Mouse (Mus musculus) natural killer cell, adult 2 months (primary cell): ENCODE data around the gene Snd1.

Experiments used
- DNase-seq, 2 experiments: peaks; one replicate each; pipeline ENCODE4 v3.0.0; 2022; ENCODE audit warnings: low spot score in 2 of 2

The Snd1 gene

GRCm38 (mm10) chr6:28546943-28547342 lies 72.0 kb downstream of the Snd1 start:
- no peak for DNase-seq

DNA sequence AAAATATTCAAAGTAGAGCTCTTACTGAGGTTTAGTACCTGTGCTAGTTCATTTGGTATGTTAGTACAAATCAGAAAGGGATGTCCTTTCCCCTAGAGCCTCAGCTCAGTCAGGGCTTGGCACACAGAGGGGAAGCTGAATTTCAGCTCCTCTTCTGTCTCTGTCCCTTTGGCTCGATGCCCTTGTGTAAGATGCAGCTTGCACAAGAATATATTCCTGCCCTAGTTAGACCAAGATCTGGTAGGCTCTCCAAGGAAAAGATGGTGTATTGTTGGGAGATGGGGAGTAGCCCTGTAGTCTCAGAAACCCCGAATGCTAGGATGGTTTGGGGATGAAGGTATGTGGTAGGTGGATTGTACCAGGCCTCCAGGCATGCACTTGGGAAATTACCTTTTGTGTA lies 74.4 kb downstream of the Snd1 start:
- no peak for DNase-seq

- DNase-seq, result no peak
Measured at GRCm38 (mm10) chr6:28550255-28551004, 75.5 kb downstream of the Snd1 start.

- no peak for DNase-seq
Measured at GRCm38 (mm10) chr6:28554470-28554869, 79.5 kb downstream of the Snd1 start.

GRCm38 (mm10) chr6:28555002-28555401 lies 80.1 kb downstream of the Snd1 start:
- no peak for DNase-seq

- DNase-seq, result no peak
Measured at GRCm38 (mm10) chr6:28555428-28555827, 80.5 kb downstream of the Snd1 start.

- DNase-seq, result no peak
Measured at GRCm38 (mm10) chr6:28557728-28558127, 82.8 kb downstream of the Snd1 start.

GRCm38 (mm10) chr6:28559419-28559818 lies 84.5 kb downstream of the Snd1 start:
- DNase-seq, result no peak

DNA sequence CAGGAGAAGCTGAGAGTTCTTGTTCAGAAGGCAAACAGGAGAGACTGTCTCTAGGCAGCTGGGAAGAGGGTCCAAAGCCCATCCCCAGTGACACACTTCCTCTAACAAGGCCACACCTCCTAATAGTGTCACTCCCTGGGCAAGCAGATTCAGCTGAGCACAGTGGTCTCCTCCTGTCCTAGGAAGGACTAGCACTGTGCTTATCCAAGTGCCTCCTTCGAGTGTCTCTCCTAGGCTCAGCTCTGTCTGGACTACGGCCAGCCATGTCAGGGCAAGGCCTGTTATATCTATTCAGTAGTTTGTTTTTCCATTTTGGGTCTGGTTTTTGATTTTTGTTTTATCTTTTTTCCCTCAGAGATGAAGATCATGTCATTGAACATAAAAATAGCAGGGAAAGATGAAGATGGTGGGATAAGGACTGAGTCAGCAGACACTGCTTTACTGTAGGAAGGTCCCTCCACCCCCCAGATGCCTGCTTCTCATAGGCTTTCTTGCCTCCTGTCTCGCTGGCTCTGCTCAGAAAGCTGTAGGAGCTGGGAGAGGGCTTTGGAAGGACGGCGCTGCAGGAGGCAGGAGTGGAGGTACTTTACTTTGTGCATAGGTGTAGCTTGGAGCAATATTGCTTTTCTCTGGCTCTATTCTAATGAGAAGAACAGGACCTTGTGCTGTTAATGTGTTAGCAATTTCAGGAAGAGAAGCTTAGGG lies 86.5 kb downstream of the Snd1 start:
- no peak for DNase-seq

DNA sequence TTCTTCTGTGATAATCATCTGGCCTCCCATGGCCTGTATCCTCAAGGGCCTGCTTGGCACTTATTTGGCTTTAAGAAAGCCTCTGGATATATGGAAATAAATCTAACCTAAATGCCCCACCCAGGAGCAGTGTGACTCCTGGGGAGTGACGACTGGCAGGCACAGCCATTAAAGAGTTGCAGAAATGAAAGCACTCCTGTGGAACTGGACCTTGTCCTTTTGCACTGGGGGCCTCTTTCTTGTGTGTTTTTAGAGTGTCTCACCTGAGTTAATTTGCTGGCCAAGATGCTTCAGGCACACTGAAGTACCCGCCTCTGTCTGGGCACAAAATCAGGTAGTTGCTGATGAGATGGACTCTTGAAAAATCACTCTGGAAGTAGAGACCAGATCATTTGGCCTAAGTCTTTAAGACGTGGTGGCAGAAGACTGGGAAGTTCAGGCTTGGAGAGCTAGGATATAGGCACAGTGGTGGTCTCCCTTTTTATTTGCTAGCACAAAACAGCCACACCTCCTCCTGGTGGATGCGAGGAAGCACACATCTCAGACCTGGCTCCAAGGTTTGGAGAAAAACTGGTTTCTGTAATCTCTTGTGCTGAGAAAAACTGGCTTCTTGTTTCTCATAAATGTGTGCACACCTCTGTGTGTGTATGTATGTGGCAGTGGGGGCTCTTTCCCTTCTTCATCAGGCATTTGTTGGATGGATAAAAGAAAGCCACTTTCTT lies 87.5 kb downstream of the Snd1 start:
- DNase-seq, result no peak

- no peak for DNase-seq
Measured at GRCm38 (mm10) chr6:28567978-28568377, 93.0 kb downstream of the Snd1 start.

- DNase-seq, result no peak
Measured at GRCm38 (mm10) chr6:28571946-28572345, 97.0 kb downstream of the Snd1 start.

- no peak for DNase-seq
Measured at GRCm38 (mm10) chr6:28572991-28573759, 98.2 kb downstream of the Snd1 start.

DNA sequence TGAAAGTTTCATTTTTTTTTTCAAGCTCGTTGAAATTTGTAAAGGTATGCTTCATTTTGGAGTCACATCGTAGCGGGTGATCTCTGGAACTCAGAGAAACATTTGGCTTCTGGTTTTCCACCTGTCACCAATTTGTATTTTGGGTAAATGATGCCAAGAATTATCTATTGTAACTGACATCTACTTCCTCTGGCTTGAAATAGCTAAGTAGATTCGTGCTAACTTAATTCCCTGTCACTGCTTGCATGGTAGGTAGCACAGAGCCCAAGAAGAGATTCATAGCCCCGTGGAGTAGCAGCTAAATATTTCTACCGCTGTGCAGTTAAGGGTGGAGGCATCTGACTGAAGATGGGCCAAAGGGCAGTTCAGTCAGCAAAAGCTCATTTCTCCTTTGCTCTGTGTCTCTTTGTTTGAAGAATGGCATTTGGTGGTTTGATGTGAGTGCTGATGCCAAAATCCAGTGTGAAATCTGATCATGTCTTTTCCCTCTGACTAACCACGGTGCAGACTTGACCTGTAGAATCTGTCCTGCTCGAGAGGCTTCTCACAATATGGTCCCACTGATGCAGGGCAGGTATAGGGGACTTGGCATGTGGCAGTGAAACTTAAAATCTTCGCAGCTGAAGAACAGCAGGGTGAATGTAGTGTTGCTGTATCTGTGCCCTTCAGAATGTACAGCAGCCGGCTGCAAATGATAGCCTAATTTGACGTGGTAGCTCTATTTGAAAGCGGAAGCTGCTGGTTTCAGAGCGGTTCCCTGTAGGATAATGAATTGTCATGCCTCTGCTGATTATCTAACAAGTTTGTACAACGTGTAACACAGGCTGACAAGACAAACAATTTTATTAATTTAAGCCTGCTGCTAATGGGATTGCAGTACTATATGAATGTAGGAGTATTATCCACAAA lies 101.7 kb downstream of the Snd1 start:
- DNase-seq, result no peak

- no peak for DNase-seq
Measured at GRCm38 (mm10) chr6:28582847-28583246, 107.9 kb downstream of the Snd1 start.

DNA sequence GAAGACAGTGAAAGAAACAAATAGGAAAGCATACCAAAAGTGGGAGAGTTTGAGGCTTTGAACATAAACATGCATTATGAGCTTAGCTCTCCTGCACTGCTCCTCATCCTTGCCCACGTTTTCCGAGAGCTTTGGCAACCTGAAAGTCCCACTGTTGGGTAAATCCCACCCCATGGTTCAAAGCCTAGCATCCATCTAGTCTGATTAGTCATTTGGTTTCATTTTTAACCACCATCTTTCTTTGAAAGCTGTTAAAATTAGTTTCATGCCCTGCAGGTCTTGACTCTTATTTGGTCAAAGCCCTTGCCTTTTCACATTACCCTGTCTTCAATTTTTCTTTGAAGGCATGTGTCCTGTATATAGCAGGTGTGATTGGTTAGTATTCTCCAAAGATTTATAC lies 108.5 kb downstream of the Snd1 start:
- DNase-seq, result no peak

DNA sequence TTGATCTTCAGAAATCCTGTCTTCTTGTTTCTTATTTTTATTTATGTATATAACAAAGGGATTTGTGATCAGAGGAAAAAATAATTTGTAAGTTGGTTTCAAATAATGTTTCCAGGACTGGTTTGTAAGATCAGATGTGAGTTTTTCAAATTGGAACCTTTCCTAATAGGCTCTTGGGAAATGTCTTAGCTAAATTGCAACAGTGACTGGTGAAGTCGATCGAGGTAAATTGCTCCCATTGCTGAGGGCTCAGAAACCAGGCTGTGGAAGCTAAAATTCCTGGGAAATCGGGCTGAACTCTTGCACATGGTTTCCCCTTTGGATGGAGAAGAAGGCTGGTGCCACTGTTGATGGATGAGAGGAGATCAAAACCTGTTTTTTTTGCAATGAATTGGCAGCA lies 111.9 kb downstream of the Snd1 start:
- no peak for DNase-seq

DNA sequence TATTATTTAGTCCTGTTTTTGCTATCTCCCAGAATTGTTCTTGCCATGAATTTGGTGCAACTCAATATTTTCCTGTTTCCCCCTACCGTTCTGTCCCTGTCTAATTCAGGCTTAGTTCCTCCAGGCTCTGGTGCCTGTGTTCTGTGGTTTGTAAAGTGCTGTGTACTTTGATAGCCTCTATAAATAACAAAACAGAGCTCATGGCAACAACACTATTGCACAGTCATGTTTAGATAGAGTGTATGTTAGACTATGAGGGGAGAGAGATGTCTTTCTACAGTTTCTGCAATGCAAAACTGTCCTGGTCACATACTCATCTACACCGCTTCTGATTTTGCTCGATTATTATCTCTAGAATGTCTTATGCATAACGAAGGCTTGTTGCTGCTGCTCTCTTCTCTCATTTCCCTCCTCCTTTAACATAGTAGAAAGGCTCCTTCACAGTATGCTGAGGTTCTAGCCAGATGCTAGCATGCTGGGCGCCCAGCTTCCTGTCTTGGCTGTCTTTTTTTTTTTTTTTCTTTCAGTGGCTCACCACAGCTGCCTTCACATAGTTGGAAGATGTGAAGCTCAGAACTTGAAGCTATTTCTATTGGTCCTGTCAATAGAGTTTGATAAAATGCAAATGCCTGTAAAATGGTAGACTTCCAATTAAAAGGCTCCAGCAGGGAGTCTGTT lies 113.7 kb downstream of the Snd1 start:
- peak in 1 of 2 experiments; percentile 3 for DNase-seq

DNA sequence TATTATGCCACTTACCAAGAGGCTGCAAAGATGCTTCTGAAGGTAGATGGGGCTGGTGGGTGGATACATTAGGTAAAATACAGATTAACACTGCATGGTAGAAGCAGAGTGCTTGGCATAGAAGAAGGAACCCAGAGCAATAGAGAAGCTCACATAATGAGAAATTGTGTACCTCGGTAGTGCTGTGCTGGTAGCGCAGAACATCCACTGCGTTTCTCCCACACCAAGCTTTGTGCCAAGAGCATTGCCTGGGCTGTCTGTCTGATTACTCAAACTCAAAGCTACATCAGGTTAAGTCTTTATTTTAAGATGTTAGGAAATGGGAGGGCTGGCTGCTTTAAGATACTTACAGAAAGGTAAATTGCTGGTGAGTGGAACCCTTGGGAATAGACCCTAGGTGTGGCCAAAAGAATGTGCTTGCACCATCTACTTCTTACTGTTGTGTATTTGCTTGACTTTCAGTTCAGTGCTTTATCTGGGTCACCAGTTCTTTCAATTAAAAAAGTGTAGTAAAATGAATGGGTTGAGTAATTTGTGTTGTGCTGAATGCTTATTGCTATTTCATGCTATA lies 117.5 kb downstream of the Snd1 start:
- DNase-seq, result no peak

DNA sequence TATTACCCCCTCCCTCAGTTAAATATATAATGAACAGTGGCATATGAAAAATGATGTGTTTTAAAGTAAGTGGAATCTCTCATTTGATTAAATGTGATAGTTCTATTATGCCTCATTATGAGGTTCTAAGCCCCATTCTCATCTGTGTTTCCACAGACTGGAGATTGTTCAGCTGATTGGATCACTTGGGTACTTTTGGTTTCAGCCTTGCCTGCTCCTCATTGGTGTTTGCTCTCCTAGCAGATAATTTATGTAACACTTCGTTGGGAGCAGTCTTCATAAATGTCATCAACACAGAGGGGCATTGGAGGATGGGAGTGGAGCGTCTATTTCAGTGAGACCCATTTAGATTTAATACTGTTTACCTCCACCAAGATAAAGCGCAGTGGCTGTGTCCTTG lies 118.8 kb downstream of the Snd1 start:
- no peak for DNase-seq
